Mouse (Mus musculus): Measurements from ENCODE around the gene Gbp7. TPM values are rescaled to one million over a fixed set of nuclear protein-coding genes. Genes with fewer than 3 reads are reported as not detected.
"Not testable (repeated sequence)": the region's sequence is repeated elsewhere in the genome, so short reads cannot be mapped to it uniquely, and the experiment has no call there.

Gene Gbp7
- polyA plus RNA-seq, 1 experiment from 2014 or later: 2.2 TPM

DNA sequence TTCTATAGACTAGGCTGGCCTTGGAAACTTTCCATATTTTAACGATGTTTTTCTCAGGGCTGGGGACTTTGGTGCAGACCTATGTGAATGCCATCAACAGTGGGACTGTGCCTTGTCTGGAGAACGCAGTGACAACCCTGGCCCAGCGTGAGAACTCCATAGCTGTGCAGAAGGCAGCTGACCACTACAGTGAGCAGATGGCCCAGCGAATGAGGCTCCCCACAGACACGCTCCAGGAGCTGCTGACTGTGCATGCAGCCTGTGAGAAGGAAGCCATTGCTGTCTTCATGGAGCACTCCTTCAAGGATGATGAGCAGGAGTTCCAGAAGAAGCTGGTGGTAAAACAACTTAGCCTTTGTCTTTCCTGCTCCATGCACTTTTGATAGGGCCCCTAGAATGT, 37.3 kb downstream of the Gbp7 start:
- WGBS: 83% methylated on average over 5 of the region's 5 CpGs
- not testable (repeated sequence) for H3K4me3 ChIP-seq; H3K36me3 ChIP-seq; H3K27ac ChIP-seq; H3K4me1 ChIP-seq; H3K9ac ChIP-seq; H3K27me3 ChIP-seq; H3K4me2 ChIP-seq (replicated peaks); H3K9me3 ChIP-seq; ATAC-seq (ENCODE audit: insufficient number of reproducible peaks, insufficient read depth, low FRiP score, low TSS enrichment)

DNA sequence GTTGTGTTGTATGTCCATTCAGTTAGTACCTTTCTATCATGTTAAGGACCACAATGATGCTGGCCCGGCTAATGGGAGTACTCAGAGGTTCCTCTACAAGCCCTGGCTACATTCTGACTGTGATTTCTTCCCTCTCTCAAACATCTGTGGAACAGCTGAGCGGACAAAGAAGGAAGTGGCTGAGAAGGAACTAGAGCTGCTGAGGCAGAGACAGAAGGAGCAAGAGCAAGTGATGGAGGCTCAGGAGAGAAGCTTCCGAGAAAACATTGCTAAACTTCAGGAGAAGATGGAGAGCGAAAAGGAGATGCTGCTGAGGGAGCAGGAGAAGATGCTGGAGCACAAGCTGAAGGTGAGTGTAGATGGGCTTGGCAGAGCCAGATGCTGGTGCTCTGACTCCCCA, 40.6 kb downstream of the Gbp7 start:
- Histone ChIP-seq H3K9ac (no peak overlapping the region), H3K9me3 (no peaks in the 10 kb centered on the region), H3K4me3 (no peak overlapping the region), H3K36me3 (no peaks in the 10 kb centered on the region), H3K27ac (no peak overlapping the region), H3K4me1 (no peaks in the 10 kb centered on the region), H3K4me2 (replicated peaks) (no peak overlapping the region), H3K27me3 (no peaks in the 10 kb centered on the region)
- WGBS: 88% methylated on average over 4 of the region's 4 CpGs
- no peak for ATAC-seq (ENCODE audit: insufficient number of reproducible peaks, insufficient read depth, low FRiP score, low TSS enrichment)

DNA sequence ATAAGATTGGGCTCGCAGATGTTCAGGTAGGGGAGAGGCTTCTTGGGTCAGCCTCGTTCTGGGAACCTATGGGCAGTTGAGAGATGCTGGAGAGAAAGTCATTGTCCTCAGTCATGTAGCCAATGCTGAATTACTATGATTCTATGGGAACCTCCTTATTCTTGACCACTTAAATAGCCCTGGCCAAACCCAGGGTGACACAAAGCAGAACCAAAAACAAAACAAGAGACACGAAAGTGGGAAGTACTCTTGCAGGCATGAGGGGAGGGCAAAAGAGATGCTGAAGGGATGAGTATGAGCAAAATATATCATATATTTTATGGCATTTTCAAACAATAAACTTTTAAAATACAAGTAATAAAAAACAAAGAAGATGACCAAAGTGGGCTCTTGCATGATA, 47.0 kb downstream of the Gbp7 start:
- no peak overlapping the region for H3K4me2 ChIP-seq (replicated peaks)
- H3K27ac ChIP-seq: no peak overlapping the region
- 88% methylated on average over 3 of the region's 3 CpGs for WGBS
- no peaks in the 10 kb centered on the region for H3K36me3 ChIP-seq
- no peak for ATAC-seq (ENCODE audit: insufficient number of reproducible peaks, insufficient read depth, low FRiP score, low TSS enrichment)
- no peak overlapping the region for H3K4me3 ChIP-seq
- no peaks in the 10 kb centered on the region for H3K4me1 ChIP-seq
- no peaks in the 10 kb centered on the region for H3K27me3 ChIP-seq
- no peak overlapping the region for H3K9ac ChIP-seq
- H3K9me3 ChIP-seq: no peaks in the 10 kb centered on the region

DNA sequence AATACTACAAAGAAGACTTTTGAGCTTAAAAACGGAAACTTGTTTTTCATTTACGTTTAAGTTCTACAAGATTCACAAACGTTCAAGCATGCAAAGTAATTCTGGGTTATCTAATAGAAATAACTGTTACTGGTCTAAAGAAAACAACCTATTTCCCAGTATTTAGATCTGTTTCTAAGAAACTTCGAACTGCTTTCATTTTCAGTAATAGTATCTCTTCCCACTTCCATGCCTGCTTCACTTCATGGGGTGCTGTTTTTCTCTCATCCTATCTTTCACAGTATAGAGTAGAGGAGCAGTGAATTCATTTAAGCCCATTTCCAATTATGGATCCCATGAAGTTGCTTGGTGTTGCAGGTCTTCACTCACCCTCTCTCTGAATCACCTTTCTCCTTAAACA, 48.2 kb downstream of the Gbp7 start:
- H3K27me3 ChIP-seq: no peaks in the 10 kb centered on the region
- H3K27ac ChIP-seq: no peak overlapping the region
- H3K4me1 ChIP-seq: no peaks in the 10 kb centered on the region
- H3K9ac ChIP-seq: no peak overlapping the region
- H3K36me3 ChIP-seq: no peaks in the 10 kb centered on the region
- ATAC-seq (ENCODE audit: insufficient number of reproducible peaks, insufficient read depth, low FRiP score, low TSS enrichment): no peak
- 89% methylated on average over 4 of the region's 4 CpGs for WGBS
- no peak overlapping the region for H3K4me2 ChIP-seq (replicated peaks)
- no peaks in the 10 kb centered on the region for H3K9me3 ChIP-seq
- no peak overlapping the region for H3K4me3 ChIP-seq

DNA sequence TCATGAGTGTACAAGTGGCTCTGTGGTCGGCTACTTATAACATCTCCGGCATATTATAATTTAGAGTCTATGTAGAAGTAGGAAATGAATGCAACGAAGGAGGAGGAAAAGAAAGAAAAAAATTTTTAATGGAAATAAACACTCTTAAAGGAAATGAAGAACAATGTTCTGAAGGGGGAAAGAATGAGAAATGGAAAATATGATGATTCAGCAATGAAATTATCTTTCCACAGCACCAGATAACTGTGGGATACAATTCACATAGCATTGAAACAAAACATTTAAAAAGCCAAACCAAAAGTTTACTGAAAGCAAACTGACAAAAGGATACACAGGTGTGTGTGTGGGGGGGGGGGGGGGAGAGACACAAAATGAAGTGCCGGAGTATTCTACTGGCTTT, 52.9 kb downstream of the Gbp7 start:
- Histone ChIP-seq H3K4me2 (replicated peaks) (no peak overlapping the region), H3K36me3 (no peaks in the 10 kb centered on the region), H3K4me1 (no peaks in the 10 kb centered on the region), H3K4me3 (no peak overlapping the region), H3K27me3 (no peaks in the 10 kb centered on the region), H3K9me3 (no peaks in the 10 kb centered on the region), H3K27ac (no peak overlapping the region), H3K9ac (no peak overlapping the region)
- 89% methylated on average over 4 of the region's 4 CpGs for WGBS
- no peak for ATAC-seq (ENCODE audit: insufficient number of reproducible peaks, insufficient read depth, low FRiP score, low TSS enrichment)

DNA sequence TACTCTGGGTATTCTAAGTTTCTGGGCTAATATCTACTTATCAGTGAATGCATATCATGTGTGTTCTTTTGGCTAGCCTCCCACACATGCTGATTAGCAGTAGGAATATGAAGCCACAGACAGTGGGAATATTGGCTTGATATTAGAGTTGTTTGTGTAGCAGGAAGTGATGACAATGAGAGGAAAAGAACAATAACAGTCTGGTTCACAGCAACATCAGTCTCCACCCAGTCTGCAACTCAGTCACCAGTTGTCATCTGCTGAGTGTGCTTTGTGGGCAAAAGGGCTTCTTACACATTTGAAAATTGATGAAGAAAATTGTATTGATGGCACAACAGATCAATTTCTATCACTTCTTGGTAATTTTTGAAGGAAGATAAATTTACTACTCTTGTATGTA, 57.2 kb downstream of the Gbp7 start:
- Histone ChIP-seq H3K4me2 (replicated peaks) (no peak overlapping the region), H3K27ac (no peak overlapping the region), H3K4me1 (no peaks in the 10 kb centered on the region), H3K9ac (no peak overlapping the region), H3K9me3 (no peaks in the 10 kb centered on the region), H3K27me3 (no peaks in the 10 kb centered on the region), H3K36me3 (no peaks in the 10 kb centered on the region), H3K4me3 (no peak overlapping the region)
- ATAC-seq (ENCODE audit: insufficient number of reproducible peaks, insufficient read depth, low FRiP score, low TSS enrichment): no peak

DNA sequence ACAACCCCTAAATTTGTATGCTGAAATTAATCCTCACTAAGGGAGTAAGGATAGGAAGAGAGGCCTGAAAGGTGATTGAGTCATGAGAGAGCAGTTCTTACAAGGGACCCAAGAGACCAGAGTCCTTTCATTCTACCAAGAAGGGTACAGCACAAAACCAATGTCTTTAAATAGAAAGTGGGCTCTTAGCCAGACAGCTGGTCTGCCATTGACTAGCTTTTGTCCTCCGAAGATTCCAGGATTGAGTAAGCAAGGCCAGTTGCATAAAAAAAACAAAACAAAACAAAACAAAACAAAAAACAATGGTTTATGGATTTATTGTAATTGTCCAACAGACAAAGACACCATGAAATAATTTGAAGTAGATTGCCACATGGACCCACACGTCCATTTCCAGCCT, 58.7 kb downstream of the Gbp7 start:
- whole genome bisulfite sequencing: 76% methylated on average over 2 of the region's 2 CpGs
- H3K27me3 ChIP-seq: no peaks in the 10 kb centered on the region
- H3K4me2 ChIP-seq (replicated peaks): no peak overlapping the region
- H3K4me1 ChIP-seq: no peaks in the 10 kb centered on the region
- ATAC-seq (ENCODE audit: insufficient number of reproducible peaks, insufficient read depth, low FRiP score, low TSS enrichment): no peak
- H3K36me3 ChIP-seq: no peaks in the 10 kb centered on the region
- H3K27ac ChIP-seq: no peak overlapping the region
- no peaks in the 10 kb centered on the region for H3K9me3 ChIP-seq
- H3K9ac ChIP-seq: no peak overlapping the region
- no peak overlapping the region for H3K4me3 ChIP-seq

DNA sequence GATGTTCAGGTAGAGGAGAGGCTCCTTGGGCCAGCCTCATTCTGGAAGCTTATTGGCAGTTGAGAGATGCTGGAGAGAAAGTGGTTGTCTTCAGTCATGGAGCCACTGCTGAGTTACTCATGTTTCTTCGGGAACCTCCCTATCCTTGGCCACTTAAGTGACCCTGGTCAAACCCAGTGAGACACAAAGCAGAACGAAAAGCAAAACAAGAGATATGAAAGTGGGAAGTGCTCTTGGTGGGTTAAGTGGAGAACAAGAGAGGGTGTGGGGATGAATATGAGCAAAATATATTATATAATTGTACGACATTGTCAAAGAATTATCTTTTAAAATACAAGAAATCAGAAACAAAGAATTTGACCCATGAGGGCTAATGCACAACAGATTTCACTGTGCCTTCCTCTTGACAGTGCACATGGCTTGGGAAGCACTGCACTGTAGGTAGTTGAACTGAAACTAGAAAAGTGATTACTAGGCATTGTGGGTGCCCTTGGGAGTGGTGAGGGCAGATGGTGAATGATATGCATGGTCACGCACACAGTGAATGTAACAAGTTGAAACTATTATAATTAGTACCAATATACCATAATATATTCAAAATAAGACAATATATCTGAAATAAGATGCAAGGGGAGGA, 60.4 kb downstream of the Gbp7 start:
- WGBS: 83% methylated on average over 4 of the region's 4 CpGs

DNA sequence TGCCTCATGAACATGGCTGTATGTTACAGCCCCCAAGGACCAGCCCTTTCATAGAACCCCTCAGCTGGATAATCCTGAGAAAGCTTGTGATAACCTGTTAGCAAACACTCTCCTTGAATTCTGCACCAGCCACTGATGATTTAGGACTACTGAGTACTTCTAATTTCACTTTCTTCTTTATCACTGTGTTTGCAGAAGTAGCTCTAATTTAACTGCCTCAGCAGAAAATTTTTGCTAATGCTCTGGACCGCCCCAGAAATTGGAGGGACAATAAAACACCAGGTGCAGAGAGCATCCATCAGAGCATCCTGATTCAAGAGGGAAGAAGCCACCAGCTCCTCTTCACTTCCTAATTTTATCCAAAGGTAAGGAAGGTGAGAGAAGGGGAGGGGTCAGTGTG, 64.4 kb downstream of the Gbp7 start, which contains the start of gene Gbp2b:
TSS of gene Gbp2b (plus strand) at position 301 of the 400 bp plus-strand sequence.
- 75% methylated on average over 1 of the region's 1 CpGs for WGBS
- H3K4me2 ChIP-seq (replicated peaks): no peak within 1 kb of the TSS
- no peaks in the 10 kb centered on the region for H3K36me3 ChIP-seq
- H3K4me1 ChIP-seq: no peaks in the 10 kb centered on the region
- ATAC-seq (ENCODE audit: insufficient number of reproducible peaks, insufficient read depth, low FRiP score, low TSS enrichment): no peak
- no peak within 1 kb of the TSS for H3K9ac ChIP-seq
- no peaks in the 10 kb centered on the region for H3K27me3 ChIP-seq
- H3K9me3 ChIP-seq: no peaks in the 10 kb centered on the region
- H3K27ac ChIP-seq: no peak within 1 kb of the TSS
- no peak within 1 kb of the TSS for H3K4me3 ChIP-seq

More for the DNA sequence above, 60.4 kb downstream of the Gbp7 start:
- H3K9me3 ChIP-seq: no peaks in the 10 kb centered on the region
- H3K36me3 ChIP-seq: no peaks in the 10 kb centered on the region
- H3K9ac ChIP-seq: no peak overlapping the region
- H3K27me3 ChIP-seq: no peaks in the 10 kb centered on the region
- no peak overlapping the region for H3K4me3 ChIP-seq
- no peak for ATAC-seq (ENCODE audit: insufficient number of reproducible peaks, insufficient read depth, low FRiP score, low TSS enrichment)
- H3K27ac ChIP-seq: no peak overlapping the region
- H3K4me1 ChIP-seq: no peaks in the 10 kb centered on the region
- H3K4me2 ChIP-seq (replicated peaks): no peak overlapping the region

DNA sequence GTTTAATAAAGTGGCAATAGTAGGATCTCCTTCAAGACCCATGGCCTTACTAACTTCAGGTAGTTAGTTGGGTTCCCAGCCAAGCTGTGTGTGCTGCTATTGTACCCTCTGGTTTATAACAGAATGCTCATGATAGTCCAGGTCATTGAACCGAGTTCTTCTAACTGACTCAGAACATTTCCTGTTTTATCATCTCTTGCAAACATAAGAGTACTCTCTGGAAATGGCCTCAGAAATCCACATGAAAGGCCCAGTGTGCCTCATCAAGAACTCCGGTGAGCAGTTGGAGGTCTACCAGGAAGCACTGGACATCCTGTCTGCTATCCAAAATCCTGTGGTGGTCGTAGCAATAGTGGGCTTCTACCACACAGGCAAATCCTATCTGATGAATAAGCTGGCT, 67.8 kb downstream of the Gbp7 start:
- no peak overlapping the region for H3K9ac ChIP-seq
- no peaks in the 10 kb centered on the region for H3K36me3 ChIP-seq
- ATAC-seq (ENCODE audit: insufficient number of reproducible peaks, insufficient read depth, low FRiP score, low TSS enrichment): no peak
- H3K9me3 ChIP-seq: no peaks in the 10 kb centered on the region
- H3K4me3 ChIP-seq: no peak overlapping the region
- WGBS: 78% methylated on average over 3 of the region's 3 CpGs
- no peak overlapping the region for H3K4me2 ChIP-seq (replicated peaks)
- H3K27me3 ChIP-seq: no peaks in the 10 kb centered on the region
- no peak overlapping the region for H3K27ac ChIP-seq
- H3K4me1 ChIP-seq: no peaks in the 10 kb centered on the region

Other genes with a start within 250 kb of the Gbp7 start
- gene Pdlim5, start 134.6 kb upstream of the Gbp7 start, polyA plus RNA-seq (2016; fragmentation: Nextera tagmentation; extraction: Ambion mirVana): 15.1 and 16.2 TPM in 2 replicates
- gene Gbp5, start 36.4 kb upstream of the Gbp7 start, polyA plus RNA-seq (2016; fragmentation: Nextera tagmentation; extraction: Ambion mirVana): 0.08 and 0.11 TPM in 2 replicates
- 0.69 and 1.4 TPM in 2 replicates for gene Gbp3, start 29.7 kb downstream of the Gbp7 start, polyA plus RNA-seq (2016; fragmentation: Nextera tagmentation; extraction: Ambion mirVana)
- gene Gbp2b, start 64.5 kb downstream of the Gbp7 start, polyA plus RNA-seq (2016; fragmentation: Nextera tagmentation; extraction: Ambion mirVana): not detected in 2 replicates
- gene Gbp2, start 90.3 kb downstream of the Gbp7 start, polyA plus RNA-seq (2016; fragmentation: Nextera tagmentation; extraction: Ambion mirVana): 0.09 and 0.23 TPM in 2 replicates
- gene Kyat3, start 170.7 kb downstream of the Gbp7 start, polyA plus RNA-seq (2016; fragmentation: Nextera tagmentation; extraction: Ambion mirVana): 19.1 and 22.0 TPM in 2 replicates
- 85.4 and 88.4 TPM in 2 replicates for gene Gtf2b, start 234.7 kb downstream of the Gbp7 start, polyA plus RNA-seq (2016; fragmentation: Nextera tagmentation; extraction: Ambion mirVana)

All from embryonic facial prominence, embryonic 12.5 days (tissue).